Mouse (Mus musculus) C2C12 (cell line): Measurements from ENCODE around the gene Gm20422.

Source experiments
- CEBPB ChIP-seq: IDR thresholded peaks from one replicate; pipeline ENCODE4 v1.6.1; 2011; ENCODE audit warnings: low read depth, mild to moderate bottlenecking, control low read depth, moderate library complexity
- CTCF ChIP-seq: IDR thresholded peaks from one replicate; pipeline ENCODE4 v1.5.1; 2011; ENCODE audit not compliant: control insufficient read depth, insufficient read depth, insufficient read length
- FOSL1 ChIP-seq: IDR thresholded peaks from one replicate; pipeline ENCODE4 v1.8.0; 2011; ENCODE audit warnings: mild to moderate bottlenecking, low read length; ENCODE audit not compliant: poor library complexity, insufficient read depth, severe bottlenecking
- MAX ChIP-seq: IDR thresholded peaks from one replicate; pipeline ENCODE4 v1.6.1; 2011; ENCODE audit warnings: mild to moderate bottlenecking, control low read depth
- MYOD1 ChIP-seq: IDR thresholded peaks from one replicate; pipeline ENCODE4 v1.6.1; 2011; ENCODE audit warnings: low read depth; ENCODE audit not compliant: control insufficient read depth, insufficient read length
- MYOG ChIP-seq: IDR thresholded peaks from one replicate; pipeline ENCODE4 v1.6.1; 2011; ENCODE audit not compliant: control insufficient read depth, insufficient read length; ENCODE audit errors: extremely low read depth
- USF1 ChIP-seq: IDR thresholded peaks from one replicate; pipeline ENCODE4 v1.6.1; 2011; ENCODE audit warnings: low read depth, mild to moderate bottlenecking, control low read depth, moderate library complexity

DNA sequence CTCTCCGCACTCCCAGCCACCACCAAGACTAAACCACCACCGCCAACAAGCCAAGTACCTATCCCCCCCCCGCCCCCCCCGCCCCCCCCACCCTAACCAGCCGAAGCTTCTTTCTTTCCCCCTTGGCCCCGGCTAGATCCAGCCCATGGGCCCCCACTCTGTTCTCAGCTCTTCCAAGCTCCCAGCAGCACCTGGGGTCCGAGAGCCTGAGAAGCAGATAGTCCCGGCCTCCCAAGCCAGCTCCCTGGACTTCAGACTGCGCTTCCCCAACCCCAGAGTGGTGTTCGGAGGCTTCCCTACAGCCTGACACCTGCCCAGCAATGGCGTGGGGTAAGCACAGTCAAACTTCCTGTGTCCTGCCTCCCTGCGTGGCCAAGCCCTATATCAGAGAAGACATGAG is 2.4 kb upstream of the Gm20422 start:
- no peak for TF ChIP-seq CTCF
- TF ChIP-seq FOSL1: no peak
- TF ChIP-seq MAX: no peak
- TF ChIP-seq MYOG: no peak
- no peak for TF ChIP-seq USF1
- no peak for TF ChIP-seq CEBPB
- no peak for TF ChIP-seq MYOD1
